Mouse (Mus musculus) brown adipose tissue, adult 24 weeks (tissue): ENCODE results near the gene Tnpo2. TPM values are rescaled to one million over a fixed set of nuclear protein-coding genes. Genes with fewer than 3 reads are reported as not detected.
"Not testable (repeated sequence)": the region's sequence is repeated elsewhere in the genome, so short reads cannot be mapped to it uniquely, and the experiment has no call there.

Experiments used
- H3K27ac ChIP-seq: fragments of 200-500 bp; replicated peaks from 2 replicates; pipeline ENCODE4 v1.5.1; 2012; ENCODE audit warnings: low read depth, mild to moderate bottlenecking, low read length
- H3K4me1 ChIP-seq: fragments of 200-500 bp; 2 replicates; pipeline ENCODE4 v1.6.1; 2012; ENCODE audit warnings: low read length, mixed read lengths; ENCODE audit not compliant: control insufficient read depth, insufficient read depth, insufficient read length
- H3K4me3 ChIP-seq: fragments of 200-500 bp; 2 replicates; pipeline ENCODE4 v1.5.1; 2012; ENCODE audit warnings: low read depth, mild to moderate bottlenecking, low read length, moderate library complexity; ENCODE audit not compliant: insufficient read depth
- polyA plus RNA-seq: library from polyadenylated mRNA; stranded (reverse); fragments of >200 nt; gene quantifications from 2 replicates; pipeline ENCODE4 v1.2.4, GENCODE M21; 2012; ENCODE audit not compliant: missing spikeins, insufficient read depth, insufficient read length

Gene Tnpo2
- polyA plus RNA-seq, 1 experiment = 33.5 TPM

DNA sequence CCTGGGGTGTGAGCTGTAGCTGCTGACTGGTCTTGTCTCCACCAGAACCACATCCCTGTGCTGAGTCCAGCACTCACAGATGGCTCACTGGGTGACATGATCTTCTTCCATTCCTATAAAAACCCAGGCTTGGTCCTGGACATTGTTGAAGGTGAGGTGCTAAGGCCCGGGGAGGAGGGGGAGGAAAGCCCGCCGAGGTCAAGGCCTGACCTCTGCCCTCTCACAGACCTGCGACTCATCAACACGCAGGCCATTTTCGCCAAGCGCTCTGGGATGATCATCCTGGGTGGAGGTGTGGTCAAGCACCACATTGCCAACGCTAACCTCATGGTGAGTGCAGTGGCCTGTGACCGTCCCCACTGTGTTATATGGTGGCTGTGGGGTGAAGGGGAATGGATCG, 37.5 kb downstream of the Tnpo2 start:
- Histone ChIP-seq H3K27ac (no peak overlapping the region), H3K4me1 (peaks cover 2% of the 10 kb centered on the region; the same call in 1 of the 2 replicates), H3K4me3 (no peak overlapping the region)

DNA sequence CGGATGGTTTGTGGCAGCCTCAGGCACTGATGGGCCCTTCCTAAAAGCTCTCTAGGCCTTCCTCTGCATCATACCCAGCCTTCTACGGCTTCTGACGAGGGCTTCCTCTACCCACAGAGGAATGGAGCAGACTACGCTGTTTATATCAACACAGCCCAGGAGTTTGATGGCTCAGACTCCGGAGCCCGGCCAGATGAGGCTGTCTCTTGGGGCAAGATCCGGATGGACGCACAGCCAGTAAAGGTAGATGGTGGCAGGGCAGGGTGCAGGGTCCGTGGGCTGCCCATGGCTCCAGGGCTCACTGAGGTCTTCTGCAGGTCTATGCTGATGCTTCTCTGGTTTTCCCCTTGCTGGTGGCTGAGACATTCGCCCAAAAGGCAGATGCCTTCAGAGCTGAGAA, 37.9 kb downstream of the Tnpo2 start:
- Histone ChIP-seq H3K27ac (no peak overlapping the region), H3K4me1 (peaks cover 2% of the 10 kb centered on the region; the same call in 1 of the 2 replicates), H3K4me3 (no peak overlapping the region)

DNA sequence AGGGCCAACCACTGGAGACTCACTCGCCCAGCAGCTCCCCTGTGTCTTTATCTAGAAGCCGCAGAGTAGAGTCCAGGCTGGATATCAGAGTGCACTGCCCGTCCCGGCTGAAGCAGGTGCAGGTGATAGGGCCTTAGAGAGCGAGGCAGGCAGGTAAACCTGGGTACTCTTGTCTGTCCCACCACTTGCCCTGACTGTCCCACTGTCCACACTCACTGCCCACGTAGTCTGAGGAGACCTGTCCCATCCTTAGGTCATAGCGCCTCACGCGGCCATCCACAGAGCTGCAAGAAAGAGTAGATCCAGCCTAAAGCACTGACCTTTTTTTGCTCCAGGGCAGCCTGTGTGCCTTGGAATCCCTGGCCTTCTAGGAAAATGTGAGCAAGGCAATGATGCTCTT, 39.3 kb downstream of the Tnpo2 start:
- Histone ChIP-seq H3K27ac (no peak overlapping the region), H3K4me3 (no peak overlapping the region), H3K4me1 (0 out of 2 replicates have a peak, but pooled peaks cover under 1% of the 10 kb centered on the region)

DNA sequence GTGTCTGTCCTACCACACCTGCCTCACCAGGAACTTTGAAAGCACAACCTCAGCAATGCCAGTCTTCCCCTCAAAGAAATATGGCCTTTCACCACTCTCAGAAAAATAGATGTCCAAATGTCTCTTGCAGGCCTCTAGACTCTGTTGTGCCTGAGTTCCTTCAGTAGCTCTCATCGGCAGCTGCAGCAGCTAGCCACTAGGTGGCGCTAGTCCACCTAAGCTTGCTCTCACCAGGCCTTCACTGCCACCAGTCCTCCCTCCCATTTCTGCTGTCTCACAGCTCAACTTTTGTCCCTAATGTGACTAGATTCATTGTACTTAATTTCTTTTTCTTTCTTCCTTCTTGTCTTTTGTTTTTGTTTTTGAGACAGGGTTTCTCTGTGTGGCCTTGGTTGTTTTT, 40.3 kb downstream of the Tnpo2 start:
- Histone ChIP-seq H3K4me3 (no peak overlapping the region), H3K27ac (no peak overlapping the region), H3K4me1 (no peaks in the 10 kb centered on the region)

DNA sequence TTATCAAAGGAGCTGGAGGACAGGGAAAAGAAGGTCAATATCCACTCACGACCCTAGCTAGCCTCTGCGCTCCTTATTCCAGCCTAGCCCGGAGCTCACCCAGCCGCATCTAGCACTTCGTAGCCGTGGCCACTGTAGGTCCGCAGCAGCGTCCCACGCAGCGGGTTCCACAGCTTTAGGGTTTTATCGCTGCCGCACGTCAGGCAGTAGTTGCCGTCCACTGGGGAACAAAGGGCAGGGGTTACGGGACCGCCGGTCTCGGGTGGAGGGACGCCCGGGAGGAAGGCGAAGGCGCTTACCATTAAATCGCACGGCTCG, 43.5 kb downstream of the Tnpo2 start:
- Histone ChIP-seq H3K4me3 (peak overlapping the region; percentile 99), H3K27ac (peak overlapping the region; percentile 96), H3K4me1 (no peaks in the 10 kb centered on the region)

DNA sequence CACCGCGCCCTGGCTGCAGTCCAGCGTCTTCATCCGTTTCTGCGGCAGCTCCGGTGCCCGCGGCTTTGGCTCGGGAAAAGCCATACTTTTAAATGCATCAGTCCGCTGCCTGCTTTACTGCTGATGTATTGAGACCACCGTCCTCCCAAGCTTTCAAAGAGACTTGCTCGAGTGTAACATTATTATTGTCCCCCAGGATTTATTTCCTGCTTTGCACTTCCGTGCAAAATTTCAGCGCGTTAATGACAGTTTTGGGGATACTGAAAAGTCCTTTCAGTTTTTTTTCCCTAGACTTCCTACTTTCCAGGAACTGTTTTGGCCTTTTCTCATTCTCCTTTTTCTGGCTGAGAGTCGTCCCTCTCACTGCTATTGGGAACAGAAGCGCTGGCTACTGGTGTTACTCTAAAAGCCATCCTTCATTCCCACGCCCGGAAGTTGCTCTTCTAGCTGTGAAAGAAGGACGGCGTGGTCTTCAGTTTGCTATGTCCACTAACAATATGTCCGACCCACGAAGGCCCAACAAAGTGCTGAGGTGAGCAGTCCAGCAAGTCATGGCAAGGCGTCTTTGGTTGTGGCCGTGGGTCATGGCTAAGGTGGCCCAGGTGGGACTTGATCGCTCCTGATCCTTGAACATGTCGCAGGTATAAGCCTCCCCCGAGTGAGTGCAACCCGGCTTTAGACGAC, 44.0 kb downstream of the Tnpo2 start, which contains the start of gene Wdr83os:
Gene Wdr83os, plus strand, starts transcription at position 209 of the 684 bp plus-strand sequence.
- peak within 1 kb of the TSS; percentile 99 for H3K4me3 ChIP-seq
- peak within 1 kb of the TSS; percentile 96 for H3K27ac ChIP-seq
- no peaks in the 10 kb centered on the region for H3K4me1 ChIP-seq

DNA sequence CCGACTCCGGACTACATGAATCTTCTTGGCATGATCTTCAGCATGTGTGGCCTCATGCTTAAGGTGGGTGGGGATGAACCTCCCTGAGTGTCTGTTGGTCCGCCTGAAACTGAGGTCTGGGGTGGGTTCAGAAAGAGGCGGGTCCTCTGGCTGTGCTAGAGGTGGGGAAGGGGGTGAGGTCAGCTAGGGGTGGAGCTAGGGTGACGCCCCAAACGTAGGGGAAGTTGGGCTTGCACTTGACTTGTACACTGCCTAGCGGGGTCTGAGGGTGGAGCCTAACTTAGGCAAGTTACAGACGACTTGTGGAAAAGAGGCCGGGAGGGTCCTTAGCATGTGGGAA, 44.5 kb downstream of the Tnpo2 start, which contains the start of gene Wdr83:
Gene Wdr83, minus strand, starts transcription at position 91 of the 340 bp plus-strand sequence.
- Histone ChIP-seq H3K4me3 (peak within 1 kb of the TSS; percentile 99), H3K27ac (peak within 1 kb of the TSS; percentile 96), H3K4me1 (no peaks in the 10 kb centered on the region)

DNA sequence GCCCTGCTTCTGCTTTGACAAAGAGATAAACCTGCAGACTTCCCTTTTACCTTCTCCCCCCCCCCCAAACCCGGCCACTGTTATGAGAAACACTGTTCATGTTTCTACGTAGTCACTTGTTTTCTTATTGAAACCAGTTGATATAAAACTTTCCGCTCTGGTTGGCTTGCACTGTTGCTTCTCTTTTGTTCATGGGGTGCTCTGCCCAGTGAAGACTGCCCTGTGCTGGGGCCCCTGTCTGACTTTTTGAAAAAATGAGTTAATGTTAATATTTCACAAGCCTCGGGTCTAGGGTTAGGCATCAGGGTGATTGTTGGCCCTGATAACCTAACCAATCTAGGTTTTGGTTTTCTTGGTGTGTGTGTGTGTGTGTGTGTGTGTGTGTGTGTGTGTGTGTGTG, 45.5 kb downstream of the Tnpo2 start:
- not testable (repeated sequence) for H3K27ac ChIP-seq, H3K4me1 ChIP-seq, H3K4me3 ChIP-seq

DNA sequence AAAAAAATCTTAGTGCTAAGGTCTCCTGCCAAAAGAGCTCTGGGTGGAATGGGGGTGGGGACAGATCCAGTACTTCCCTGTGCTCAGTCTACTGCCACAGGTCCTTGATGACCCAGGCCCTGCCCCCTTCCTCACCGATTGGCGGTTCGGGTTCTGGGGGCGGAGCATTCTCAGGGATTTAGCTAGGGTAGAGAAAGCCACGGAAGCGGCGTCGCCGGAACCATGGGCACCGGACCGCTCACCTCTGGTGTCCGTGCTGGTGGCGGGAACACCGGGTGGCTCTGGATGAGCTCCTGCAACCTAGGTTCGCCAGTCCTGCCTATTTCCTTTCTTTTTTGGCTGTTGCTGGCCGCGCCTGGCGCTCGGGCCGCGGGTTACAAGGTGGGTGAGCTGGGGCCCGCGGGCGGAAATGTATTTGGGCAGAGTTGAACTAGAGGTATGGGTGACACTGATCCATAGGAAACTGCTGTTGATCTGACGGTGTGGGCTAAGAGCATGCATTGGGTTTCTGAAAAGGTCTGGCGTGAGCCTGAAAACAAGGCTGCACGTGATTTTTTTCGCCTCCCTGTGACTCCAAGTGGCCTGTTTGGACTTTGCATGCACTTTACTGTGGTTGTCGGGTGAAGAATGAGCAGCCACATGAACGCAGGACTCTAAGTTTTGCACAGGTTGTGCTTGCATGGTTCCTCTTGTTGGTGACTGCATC, 46.5 kb downstream of the Tnpo2 start, which contains the start of gene Man2b1:
Gene Man2b1, plus strand, starts transcription at position 163 of the 706 bp plus-strand sequence.
- H3K4me1 ChIP-seq = no peaks in the 10 kb centered on the region
- H3K27ac ChIP-seq = peak within 1 kb of the TSS; percentile 18; the same call in 1 of the 2 replicates
- peak within 1 kb of the TSS; percentile 79 for H3K4me3 ChIP-seq

DNA sequence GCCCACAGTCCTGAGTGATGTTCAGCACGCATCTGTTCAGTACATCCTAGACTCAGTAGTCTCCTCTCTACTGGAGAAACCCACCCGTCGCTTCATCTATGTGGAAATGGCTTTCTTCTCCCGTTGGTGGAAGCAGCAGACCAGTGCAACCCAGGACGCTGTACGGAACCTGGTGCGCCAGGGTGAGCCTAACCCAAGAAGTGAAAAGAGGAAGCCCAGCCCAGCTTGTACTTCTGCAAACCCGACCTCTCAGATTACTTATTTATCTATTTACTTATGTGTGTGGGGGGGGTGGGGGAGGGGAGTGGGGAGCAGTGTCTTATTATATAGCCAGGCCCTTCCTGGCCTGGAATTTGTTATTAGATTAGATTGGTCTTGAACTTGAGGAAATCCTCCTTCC, 47.9 kb downstream of the Tnpo2 start:
- Histone ChIP-seq H3K4me3 (peak overlapping the region; percentile 79), H3K27ac (no peak overlapping the region), H3K4me1 (no peaks in the 10 kb centered on the region)

DNA sequence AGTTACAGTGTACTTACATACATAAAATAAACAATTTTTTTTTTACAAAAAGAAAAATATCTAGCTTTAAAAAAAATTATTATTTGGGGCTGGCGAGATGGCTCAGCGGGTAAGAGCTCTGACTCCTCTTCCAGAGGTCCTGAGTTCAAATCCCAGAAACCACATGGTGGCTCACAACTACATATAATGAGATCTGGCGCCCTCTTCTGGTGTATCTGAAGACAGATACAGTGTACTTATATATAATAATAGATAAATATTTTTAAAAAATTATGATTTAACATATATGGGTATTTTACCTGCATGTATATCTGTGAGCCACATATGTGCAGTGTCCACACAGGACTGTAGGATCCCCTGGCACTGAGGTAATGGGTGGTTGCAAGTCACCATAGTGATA, 49.5 kb downstream of the Tnpo2 start:
- H3K4me1 ChIP-seq = no peaks in the 10 kb centered on the region
- no peak overlapping the region for H3K27ac ChIP-seq
- no peak overlapping the region for H3K4me3 ChIP-seq

DNA sequence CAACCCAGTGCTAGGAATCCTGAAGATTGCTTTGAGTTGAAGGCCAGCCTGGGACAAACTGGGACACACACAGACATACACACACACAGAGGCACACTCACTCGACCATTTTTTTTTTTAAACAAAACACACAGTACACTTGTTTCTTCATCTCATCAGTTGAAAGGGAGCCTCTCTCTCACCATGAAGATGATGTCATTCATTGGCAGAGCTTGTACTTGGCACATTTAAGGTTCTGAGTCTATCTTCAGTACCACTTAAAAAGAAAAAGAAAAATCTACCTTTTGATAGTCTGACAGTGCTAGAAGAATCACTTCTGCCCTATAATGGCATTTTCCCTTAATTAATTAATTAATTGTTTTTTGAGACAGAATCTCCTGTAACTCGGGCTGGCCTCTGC, 52.1 kb downstream of the Tnpo2 start:
- Histone ChIP-seq H3K27ac (no peak overlapping the region), H3K4me3 (no peak overlapping the region), H3K4me1 (no peaks in the 10 kb centered on the region)

DNA sequence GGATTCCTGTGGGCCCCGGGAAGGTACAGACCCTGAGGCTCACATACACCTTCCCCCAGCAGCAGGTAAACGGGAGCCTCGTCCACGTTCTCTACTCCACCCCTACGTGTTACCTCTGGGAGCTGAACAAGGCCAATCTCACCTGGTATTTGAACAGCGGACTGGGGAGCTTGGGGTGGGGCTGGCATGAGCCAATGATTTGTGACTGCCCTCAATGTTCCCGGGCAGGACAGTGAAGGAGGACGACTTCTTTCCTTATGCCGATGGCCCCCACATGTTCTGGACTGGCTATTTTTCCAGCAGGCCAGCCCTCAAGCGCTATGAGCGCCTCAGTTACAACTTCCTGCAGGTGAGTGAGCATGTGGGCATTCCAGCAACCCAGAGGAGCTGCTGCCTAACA, 54.1 kb downstream of the Tnpo2 start:
- Histone ChIP-seq H3K27ac (no peak overlapping the region), H3K4me3 (no peak overlapping the region), H3K4me1 (no peaks in the 10 kb centered on the region)

DNA sequence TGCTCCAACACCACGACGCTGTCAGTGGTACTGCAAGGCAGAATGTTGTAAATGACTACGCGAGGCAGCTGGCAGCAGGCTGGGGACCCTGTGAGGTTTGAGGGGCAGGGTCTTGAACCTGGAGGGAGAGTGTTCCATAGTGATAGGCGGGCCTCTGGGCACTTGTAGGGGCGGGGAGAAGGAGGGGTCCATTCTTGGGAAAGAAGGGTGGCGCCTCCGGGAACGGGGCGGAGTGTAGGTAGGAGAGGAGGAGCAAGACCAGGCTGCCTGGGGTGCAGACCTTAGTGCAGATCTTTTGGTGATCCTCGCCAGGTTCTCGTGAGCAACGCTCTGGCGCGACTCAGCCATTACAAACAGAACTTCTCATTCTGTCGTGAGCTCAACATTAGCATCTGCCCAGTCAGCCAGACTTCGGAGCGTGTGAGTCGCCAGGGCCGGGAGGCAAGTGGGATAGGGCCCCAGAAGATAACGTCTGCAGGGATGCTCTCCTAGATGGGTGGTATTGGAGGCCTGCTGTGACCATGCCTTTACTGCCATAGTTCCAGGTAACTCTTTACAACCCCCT, 54.9 kb downstream of the Tnpo2 start:
- no peaks in the 10 kb centered on the region for H3K4me1 ChIP-seq
- H3K4me3 ChIP-seq = no peak overlapping the region
- H3K27ac ChIP-seq = no peak overlapping the region

DNA sequence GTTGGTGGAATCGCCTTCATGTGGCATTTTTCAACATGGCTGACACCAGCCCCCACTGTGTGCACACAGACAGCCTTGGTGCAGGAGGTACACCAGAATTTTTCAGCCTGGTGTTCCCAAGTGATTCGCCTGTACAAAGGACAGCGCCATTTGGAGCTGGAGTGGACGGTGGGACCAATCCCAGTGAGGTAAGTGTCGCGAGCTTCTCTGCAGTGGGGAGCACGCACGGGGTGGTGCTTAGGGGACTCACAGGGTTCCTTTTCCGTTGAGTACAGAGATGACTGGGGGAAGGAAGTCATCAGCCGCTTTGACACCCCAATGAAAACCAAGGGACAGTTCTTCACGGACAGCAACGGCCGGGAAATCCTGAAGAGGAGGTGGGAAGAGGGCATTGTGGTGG, 58.3 kb downstream of the Tnpo2 start:
- Histone ChIP-seq H3K4me3 (no peak overlapping the region), H3K4me1 (no peaks in the 10 kb centered on the region), H3K27ac (no peak overlapping the region)

DNA sequence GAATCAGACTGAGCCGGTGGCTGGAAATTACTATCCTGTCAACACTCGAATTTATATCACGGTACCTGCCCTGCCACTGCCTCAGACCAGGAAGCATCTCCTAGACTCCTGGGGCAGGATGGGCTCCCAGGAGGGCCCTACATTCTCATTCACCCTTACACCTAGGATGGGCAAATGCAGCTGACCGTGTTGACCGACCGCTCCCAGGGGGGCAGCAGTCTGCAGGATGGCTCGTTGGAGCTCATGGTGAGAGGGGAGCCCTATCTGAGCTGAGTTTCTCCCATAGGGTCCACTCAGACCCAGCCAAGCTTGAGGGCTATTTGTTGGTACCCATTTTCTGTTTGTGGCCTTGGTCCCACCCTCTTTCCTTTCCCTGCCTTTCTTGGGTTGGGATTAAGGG, 58.9 kb downstream of the Tnpo2 start:
- H3K4me1 ChIP-seq = no peaks in the 10 kb centered on the region
- H3K27ac ChIP-seq = no peak overlapping the region
- no peak overlapping the region for H3K4me3 ChIP-seq
